Mouse (Mus musculus): ENCODE measurements at regions not wholly inside any gene's neighbourhood (a gene's known extent, or its start where the extent isn't known, plus 50 kb on each side); places are given as distances from the start of the nearest gene placed in this dataset.

GRCm38 (mm10) chr10:19122221-19122620 is 106.8 kb upstream of the Tnfaip3 start:
- no peak overlapping the region for H3K4me3 ChIP-seq
- DNase-seq (ENCODE audit: low spot score): no peak
- 56% methylated on average over 6 of the region's 6 CpGs for WGBS
- peaks cover 13% of the 10 kb centered on the region for H3K4me1 ChIP-seq
- no peaks in the 10 kb centered on the region for H3K27me3 ChIP-seq (replicated peaks; ENCODE audit: low read depth, poor library complexity, severe bottlenecking)
- H3K9me3 ChIP-seq: no peaks in the 10 kb centered on the region
- no peaks in the 10 kb centered on the region for H3K36me3 ChIP-seq (replicated peaks)
- no peak overlapping the region; the same call in 1 of the 2 replicates for H3K27ac ChIP-seq (replicated peaks)

- no peaks in the 10 kb centered on the region for H3K27me3 ChIP-seq (replicated peaks; ENCODE audit: low read depth, poor library complexity, severe bottlenecking)
- no peak overlapping the region for H3K4me3 ChIP-seq
- H3K27ac ChIP-seq (replicated peaks): no peak overlapping the region
- no peaks in the 10 kb centered on the region for H3K9me3 ChIP-seq
- WGBS: 84% methylated on average over 8 of the region's 8 CpGs
- DNase-seq (ENCODE audit: low spot score): no peak
- no peaks in the 10 kb centered on the region for H3K36me3 ChIP-seq (replicated peaks)
- H3K4me1 ChIP-seq: peaks cover 16% of the 10 kb centered on the region
Measured at GRCm38 (mm10) chr10:19119281-19120049, 104.0 kb upstream of the Tnfaip3 start.

- H3K27me3 ChIP-seq (replicated peaks; ENCODE audit: low read depth, poor library complexity, severe bottlenecking): no peaks in the 10 kb centered on the region
- H3K27ac ChIP-seq (replicated peaks): no peak overlapping the region
- H3K36me3 ChIP-seq (replicated peaks): no peaks in the 10 kb centered on the region
- H3K4me3 ChIP-seq: no peak overlapping the region
- no peaks in the 10 kb centered on the region for H3K9me3 ChIP-seq
- DNase-seq (ENCODE audit: low spot score): no peak
- peaks cover 13% of the 10 kb centered on the region for H3K4me1 ChIP-seq
- WGBS: 81% methylated on average over 5 of the region's 5 CpGs
Measured at GRCm38 (mm10) chr10:19118569-19119280, 103.3 kb upstream of the Tnfaip3 start.

- Histone ChIP-seq H3K27me3 (replicated peaks; ENCODE audit: low read depth, poor library complexity, severe bottlenecking) (no peaks in the 10 kb centered on the region), H3K4me3 (no peak overlapping the region), H3K36me3 (replicated peaks) (no peaks in the 10 kb centered on the region), H3K9me3 (no peaks in the 10 kb centered on the region), H3K4me1 (peaks cover 9% of the 10 kb centered on the region), H3K27ac (replicated peaks) (no peak overlapping the region)
- 49% methylated on average over 9 of the region's 9 CpGs for WGBS
- DNase-seq (ENCODE audit: low spot score): no peak
Measured at GRCm38 (mm10) chr10:19117071-19117605, 101.7 kb upstream of the Tnfaip3 start.

GRCm38 (mm10) chr10:19112459-19112858 is 97.0 kb upstream of the Tnfaip3 start:
- H3K4me1 ChIP-seq: peaks cover 5% of the 10 kb centered on the region; the same call in 1 of the 2 replicates
- H3K27ac ChIP-seq (replicated peaks): no peak overlapping the region
- 64% methylated on average over 2 of the region's 2 CpGs for WGBS
- DNase-seq (ENCODE audit: low spot score): no peak
- no peak overlapping the region for H3K4me3 ChIP-seq
- H3K9me3 ChIP-seq: no peaks in the 10 kb centered on the region
- H3K27me3 ChIP-seq (replicated peaks; ENCODE audit: low read depth, poor library complexity, severe bottlenecking): no peaks in the 10 kb centered on the region
- no peaks in the 10 kb centered on the region for H3K36me3 ChIP-seq (replicated peaks)

- Histone ChIP-seq H3K4me1 (peaks cover 14% of the 10 kb centered on the region), H3K4me3 (peak overlapping the region; percentile 18; the same call in 1 of the 2 replicates), H3K27me3 (replicated peaks; ENCODE audit: low read depth, poor library complexity, severe bottlenecking) (no peaks in the 10 kb centered on the region), H3K9me3 (no peaks in the 10 kb centered on the region), H3K27ac (replicated peaks) (peak overlapping the region; percentile 75), H3K36me3 (replicated peaks) (no peaks in the 10 kb centered on the region)
- WGBS: 42% methylated on average over 6 of the region's 6 CpGs
- peak; percentile 54 for DNase-seq (ENCODE audit: low spot score)
Measured at GRCm38 (mm10) chr10:19105231-19105681, 89.8 kb upstream of the Tnfaip3 start.

- H3K4me3 ChIP-seq: no peak overlapping the region
- peak; percentile 43 for DNase-seq (ENCODE audit: low spot score)
- no peaks in the 10 kb centered on the region for H3K9me3 ChIP-seq
- no peaks in the 10 kb centered on the region for H3K36me3 ChIP-seq (replicated peaks)
- H3K27ac ChIP-seq (replicated peaks): peak overlapping the region; percentile 75
- WGBS: 50% methylated on average over 5 of the region's 5 CpGs
- no peaks in the 10 kb centered on the region for H3K27me3 ChIP-seq (replicated peaks; ENCODE audit: low read depth, poor library complexity, severe bottlenecking)
- H3K4me1 ChIP-seq: peaks cover 14% of the 10 kb centered on the region
Measured at GRCm38 (mm10) chr10:19104671-19105203, 89.3 kb upstream of the Tnfaip3 start.

GRCm38 (mm10) chr10:19099369-19100285 is 84.2 kb upstream of the Tnfaip3 start:
- Histone ChIP-seq H3K4me3 (no peak overlapping the region), H3K36me3 (replicated peaks) (no peaks in the 10 kb centered on the region), H3K9me3 (no peaks in the 10 kb centered on the region), H3K27ac (replicated peaks) (no peak overlapping the region), H3K4me1 (peaks cover 3% of the 10 kb centered on the region), H3K27me3 (replicated peaks; ENCODE audit: low read depth, poor library complexity, severe bottlenecking) (no peaks in the 10 kb centered on the region)
- WGBS: 90% methylated on average over 10 of the region's 10 CpGs
- DNase-seq (ENCODE audit: low spot score): no peak

GRCm38 (mm10) chr10:19094297-19094696 is 78.8 kb upstream of the Tnfaip3 start:
- no peak for DNase-seq (ENCODE audit: low spot score)
- Histone ChIP-seq H3K4me3 (no peak overlapping the region), H3K4me1 (no peaks in the 10 kb centered on the region), H3K36me3 (replicated peaks) (no peaks in the 10 kb centered on the region), H3K9me3 (no peaks in the 10 kb centered on the region), H3K27ac (replicated peaks) (no peak overlapping the region), H3K27me3 (replicated peaks; ENCODE audit: low read depth, poor library complexity, severe bottlenecking) (no peaks in the 10 kb centered on the region)
- WGBS: 53% methylated on average over 8 of the region's 8 CpGs

GRCm38 (mm10) chr10:19093689-19094088 is 78.2 kb upstream of the Tnfaip3 start:
- no peaks in the 10 kb centered on the region for H3K36me3 ChIP-seq (replicated peaks)
- 85% methylated on average over 3 of the region's 3 CpGs for WGBS
- H3K27ac ChIP-seq (replicated peaks): no peak overlapping the region
- no peak overlapping the region for H3K4me3 ChIP-seq
- H3K27me3 ChIP-seq (replicated peaks; ENCODE audit: low read depth, poor library complexity, severe bottlenecking): no peaks in the 10 kb centered on the region
- H3K9me3 ChIP-seq: no peaks in the 10 kb centered on the region
- DNase-seq (ENCODE audit: low spot score): no peak
- no peaks in the 10 kb centered on the region for H3K4me1 ChIP-seq

GRCm38 (mm10) chr10:19091949-19092348 is 76.5 kb upstream of the Tnfaip3 start:
- DNase-seq (ENCODE audit: low spot score): no peak
- 88% methylated on average over 3 of the region's 3 CpGs for WGBS

GRCm38 (mm10) chr10:19091110-19091509 is 75.7 kb upstream of the Tnfaip3 start:
- Histone ChIP-seq H3K36me3 (replicated peaks) (no peaks in the 10 kb centered on the region), H3K27me3 (replicated peaks; ENCODE audit: low read depth, poor library complexity, severe bottlenecking) (no peaks in the 10 kb centered on the region), H3K27ac (replicated peaks) (no peak overlapping the region), H3K4me3 (no peak overlapping the region), H3K4me1 (no peaks in the 10 kb centered on the region), H3K9me3 (no peaks in the 10 kb centered on the region)
- DNase-seq (ENCODE audit: low spot score): no peak
- 55% methylated on average over 3 of the region's 3 CpGs for WGBS

More at GRCm38 (mm10) chr10:19091949-19092348, 76.5 kb upstream of the Tnfaip3 start:
- no peaks in the 10 kb centered on the region for H3K4me1 ChIP-seq
- no peak overlapping the region for H3K4me3 ChIP-seq
- no peaks in the 10 kb centered on the region for H3K36me3 ChIP-seq (replicated peaks)
- H3K27me3 ChIP-seq (replicated peaks; ENCODE audit: low read depth, poor library complexity, severe bottlenecking): no peaks in the 10 kb centered on the region
- no peaks in the 10 kb centered on the region for H3K9me3 ChIP-seq
- H3K27ac ChIP-seq (replicated peaks): no peak overlapping the region
